Mouse (Mus musculus) limb, embryonic 13.5 days (tissue): Measurements from ENCODE around the gene Ube3b. TPM values are rescaled to one million over a fixed set of nuclear protein-coding genes. Genes with fewer than 3 reads are reported as not detected.

ENCODE experiments used
- ATAC-seq: fragments of 200-750 bp; cut with Nextera tagmentation; 2 replicates; pipeline ENCODE4 v1.8.0; 2017; ENCODE audit warnings: low read depth, moderate number of reproducible peaks, moderate TSS enrichment; ENCODE audit not compliant: low FRiP score
- H3K27ac ChIP-seq: fragments of 300-500 bp; sonication (generic); 2 replicates; pipeline ENCODE4 v1.5.1; 2015; ENCODE audit warnings: inconsistent platforms, mild to moderate bottlenecking, moderate library complexity
- H3K27me3 ChIP-seq: fragments of 300-500 bp; sonication (generic); 2 replicates; pipeline ENCODE4 v1.6.1; 2015; ENCODE audit warnings: mild to moderate bottlenecking, inconsistent platforms
- H3K36me3 ChIP-seq: fragments of 300-500 bp; sonication (generic); 2 replicates; pipeline ENCODE4 v1.6.1; 2015; ENCODE audit warnings: inconsistent platforms, mild to moderate bottlenecking, moderate library complexity
- H3K4me1 ChIP-seq: fragments of 300-500 bp; sonication (generic); 2 replicates; pipeline ENCODE4 v1.6.1; 2015; ENCODE audit warnings: inconsistent platforms
- H3K4me2 ChIP-seq: fragments of 300-500 bp; sonication (generic); replicated peaks from 2 replicates; pipeline ENCODE4 v1.6.1; 2015; ENCODE audit warnings: inconsistent platforms, mild to moderate bottlenecking, moderate library complexity
- H3K4me3 ChIP-seq: fragments of 300-500 bp; sonication (generic); 2 replicates; pipeline ENCODE4 v1.5.1; 2015; ENCODE audit warnings: moderate library complexity, mild to moderate bottlenecking, inconsistent platforms
- H3K9ac ChIP-seq: fragments of 300-500 bp; sonication (generic); 2 replicates; pipeline ENCODE4 v1.6.1; 2015; ENCODE audit warnings: mild to moderate bottlenecking, inconsistent platforms
- H3K9me3 ChIP-seq: fragments of 300-500 bp; sonication (generic); 2 replicates; pipeline ENCODE4 v1.6.1; 2016; ENCODE audit warnings: inconsistent platforms
- WGBS: fragments of 180-500 bp; shearing (Covaris S2); methylation state at CpG from one replicate; pipeline ENCODE4 v1.1.7; 2015; 5-methylcytosine and 5-hydroxymethylcytosine counted together
- polyA plus RNA-seq: library from polyadenylated mRNA; unstranded; fragments of >200 nt; fragmentation: Nextera tagmentation; extraction: Ambion mirVana; gene quantifications from 2 replicates; pipeline ENCODE4 v1.2.1, GENCODE M21; 2015

Gene Ube3b
- 42.1 and 46.0 TPM in 2 replicates for polyA plus RNA-seq

- H3K27ac ChIP-seq: peak within 1 kb of the TSS; percentile 79
- peaks cover 43% of the 10 kb centered on the region for H3K4me1 ChIP-seq
- H3K27me3 ChIP-seq: no peaks in the 10 kb centered on the region
- H3K36me3 ChIP-seq: peaks cover 30% of the 10 kb centered on the region
- H3K4me2 ChIP-seq: peak within 1 kb of the TSS; percentile 94
- peak within 1 kb of the TSS; percentile 95 for H3K9ac ChIP-seq
- WGBS: 1% methylated on average over 74 of the region's 74 CpGs
- H3K9me3 ChIP-seq: no peaks in the 10 kb centered on the region
- H3K4me3 ChIP-seq: peak within 1 kb of the TSS; percentile 91
- peak; percentile 93 for ATAC-seq
Measured at GRCm38 (mm10) chr5:114380209-114381012, at the start of gene Ube3b, which contains the start of gene Kctd10. Ube3b (plus strand) TSS chr5:114380607. Kctd10 (minus strand) TSS chr5:114380508.

- H3K36me3 ChIP-seq: no peaks in the 10 kb centered on the region
- ATAC-seq: no peak
- H3K9ac ChIP-seq: no peak overlapping the region
- no peaks in the 10 kb centered on the region for H3K27me3 ChIP-seq
- no peak overlapping the region for H3K4me2 ChIP-seq
- peaks cover 6% of the 10 kb centered on the region; the same call in 1 of the 2 replicates for H3K4me1 ChIP-seq
- no peaks in the 10 kb centered on the region for H3K9me3 ChIP-seq
- H3K4me3 ChIP-seq: no peak overlapping the region
- H3K27ac ChIP-seq: no peak overlapping the region
- whole genome bisulfite sequencing: 89% methylated on average over 5 of the region's 5 CpGs
Measured at GRCm38 (mm10) chr5:114342996-114343395, 37.4 kb upstream of the Ube3b start.

- Histone ChIP-seq H3K9me3 (no peaks in the 10 kb centered on the region), H3K27ac (no peak overlapping the region), H3K4me2 (no peak overlapping the region), H3K4me1 (peaks cover 6% of the 10 kb centered on the region; the same call in 1 of the 2 replicates), H3K36me3 (no peaks in the 10 kb centered on the region), H3K27me3 (no peaks in the 10 kb centered on the region), H3K4me3 (no peak overlapping the region), H3K9ac (no peak overlapping the region)
- ATAC-seq: no peak
- 88% methylated on average over 7 of the region's 7 CpGs for WGBS
Measured at GRCm38 (mm10) chr5:114343612-114344011, 36.8 kb upstream of the Ube3b start.

DNA sequence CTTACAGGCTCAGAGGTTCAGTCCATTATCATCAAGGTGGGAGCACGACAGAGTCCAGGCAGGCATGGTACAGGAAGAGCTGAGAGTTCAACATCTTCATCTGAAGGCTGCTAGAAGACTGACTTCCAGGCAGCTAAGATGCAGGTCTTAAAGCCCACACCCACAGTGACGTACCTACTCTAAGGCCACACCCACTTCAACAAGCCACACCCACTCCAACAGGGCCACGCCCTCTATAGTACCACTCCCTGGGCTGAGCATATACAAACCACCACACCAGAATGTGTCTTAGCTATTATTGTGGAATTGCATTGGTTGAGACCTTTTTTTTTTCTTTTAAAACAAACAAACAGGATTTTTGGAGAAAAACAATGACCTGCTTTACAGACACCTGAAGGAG, 34.9 kb upstream of the Ube3b start:
- H3K27ac ChIP-seq: no peak overlapping the region
- no peaks in the 10 kb centered on the region for H3K36me3 ChIP-seq
- no peak overlapping the region for H3K4me2 ChIP-seq
- no peak overlapping the region for H3K4me3 ChIP-seq
- H3K27me3 ChIP-seq: no peaks in the 10 kb centered on the region
- no peak for ATAC-seq
- peaks cover 6% of the 10 kb centered on the region; the same call in 1 of the 2 replicates for H3K4me1 ChIP-seq
- no peaks in the 10 kb centered on the region for H3K9me3 ChIP-seq
- WGBS: 57% methylated on average over 3 of the region's 3 CpGs
- no peak overlapping the region for H3K9ac ChIP-seq

DNA sequence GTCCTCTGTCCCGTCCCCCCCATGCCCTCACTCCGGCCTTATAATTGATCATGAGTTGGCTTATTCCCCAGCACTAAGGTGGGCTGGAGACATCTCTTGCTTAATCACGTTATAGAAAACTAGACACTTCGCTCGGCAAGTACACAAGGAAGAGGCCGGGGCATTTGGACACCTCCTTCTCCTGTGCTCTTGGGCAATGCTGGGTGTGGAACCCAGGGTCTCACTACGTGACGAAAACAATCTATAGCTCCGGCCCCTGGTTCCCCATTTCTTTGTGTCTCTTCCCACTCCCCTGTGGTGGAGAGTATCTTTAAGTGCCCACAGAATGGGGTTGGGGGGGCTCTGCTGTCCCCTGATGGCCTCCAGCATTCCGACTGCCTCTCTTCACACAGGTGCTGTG, 33.4 kb upstream of the Ube3b start:
- 86% methylated on average over 10 of the region's 10 CpGs for WGBS

DNA sequence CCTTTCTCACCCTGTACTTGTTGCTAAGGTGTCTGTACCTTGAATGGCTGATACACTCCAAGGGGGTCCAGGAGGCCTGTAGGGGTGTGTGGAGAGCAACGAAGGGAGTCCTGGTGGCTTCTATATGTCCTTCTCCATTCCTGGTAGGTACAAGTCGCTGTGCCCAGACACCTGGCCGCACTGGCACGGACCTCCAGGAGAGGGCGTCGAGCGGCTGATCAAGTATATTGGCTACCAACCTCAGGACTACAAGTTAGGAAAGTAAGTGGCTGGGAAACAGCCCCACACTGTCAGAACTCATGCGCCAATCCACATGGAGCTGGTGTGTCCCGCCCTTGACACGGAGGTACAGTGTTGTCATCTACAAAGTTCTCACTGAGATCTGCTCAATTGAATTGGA, 28.9 kb upstream of the Ube3b start:
- no peaks in the 10 kb centered on the region for H3K36me3 ChIP-seq
- no peaks in the 10 kb centered on the region for H3K9me3 ChIP-seq
- peaks cover 11% of the 10 kb centered on the region; the same call in 1 of the 2 replicates for H3K4me1 ChIP-seq
- H3K4me2 ChIP-seq: no peak overlapping the region
- H3K9ac ChIP-seq: no peak overlapping the region
- H3K27me3 ChIP-seq: no peaks in the 10 kb centered on the region
- 65% methylated on average over 10 of the region's 10 CpGs for WGBS
- no peak for ATAC-seq
- no peak overlapping the region for H3K4me3 ChIP-seq
- H3K27ac ChIP-seq: no peak overlapping the region

More for the DNA sequence above, 33.4 kb upstream of the Ube3b start:
- Histone ChIP-seq H3K27me3 (no peaks in the 10 kb centered on the region), H3K4me2 (no peak overlapping the region), H3K27ac (no peak overlapping the region), H3K9me3 (no peaks in the 10 kb centered on the region), H3K4me1 (peaks cover 6% of the 10 kb centered on the region; the same call in 1 of the 2 replicates), H3K9ac (no peak overlapping the region), H3K36me3 (no peaks in the 10 kb centered on the region), H3K4me3 (no peak overlapping the region)
- ATAC-seq: no peak

GRCm38 (mm10) chr5:114356250-114356935, 24.0 kb upstream of the Ube3b start:
- Histone ChIP-seq H3K4me1 (peaks cover 21% of the 10 kb centered on the region), H3K4me2 (peak overlapping the region; percentile 37), H3K4me3 (no peak overlapping the region), H3K9me3 (no peaks in the 10 kb centered on the region), H3K36me3 (peaks cover 27% of the 10 kb centered on the region), H3K27me3 (no peaks in the 10 kb centered on the region), H3K27ac (peak overlapping the region; percentile 49; the same call in 1 of the 2 replicates), H3K9ac (peak overlapping the region; percentile 36; the same call in 1 of the 2 replicates)
- WGBS: 14% methylated on average over 7 of the region's 7 CpGs
- peak; percentile 80 for ATAC-seq

GRCm38 (mm10) chr5:114356936-114357751, 23.3 kb upstream of the Ube3b start:
- peak overlapping the region; percentile 36 for H3K9ac ChIP-seq
- H3K27me3 ChIP-seq: no peaks in the 10 kb centered on the region
- no peak overlapping the region for H3K4me3 ChIP-seq
- peak; percentile 69 for ATAC-seq
- H3K36me3 ChIP-seq: peaks cover 34% of the 10 kb centered on the region
- peak overlapping the region; percentile 37 for H3K4me2 ChIP-seq
- no peaks in the 10 kb centered on the region for H3K9me3 ChIP-seq
- 44% methylated on average over 23 of the region's 23 CpGs for WGBS
- H3K4me1 ChIP-seq: peaks cover 21% of the 10 kb centered on the region
- peak overlapping the region; percentile 49; the same call in 1 of the 2 replicates for H3K27ac ChIP-seq

DNA sequence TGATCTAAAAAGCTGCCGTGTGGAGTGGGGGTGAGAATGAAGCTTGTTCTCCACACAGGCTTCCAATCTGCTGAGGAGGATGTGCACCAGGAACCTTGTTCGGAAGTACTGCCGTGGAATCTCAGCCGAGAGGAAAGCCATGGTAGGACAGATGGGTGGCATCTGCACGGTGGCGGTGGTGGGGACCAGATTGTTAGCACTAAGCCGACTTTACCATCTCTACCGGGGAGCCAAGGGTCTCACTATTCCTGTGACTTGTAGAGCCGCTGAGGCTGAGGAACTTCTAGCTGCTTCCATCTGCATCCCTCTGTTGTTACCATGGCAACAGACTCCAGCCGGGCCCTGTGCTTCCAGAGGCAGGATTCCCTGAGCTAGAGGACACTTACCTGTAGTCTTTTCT, 21.6 kb upstream of the Ube3b start:
- Histone ChIP-seq H3K4me1 (peaks cover 21% of the 10 kb centered on the region), H3K4me3 (no peak overlapping the region), H3K27me3 (no peaks in the 10 kb centered on the region), H3K9ac (no peak overlapping the region), H3K27ac (no peak overlapping the region), H3K4me2 (no peak overlapping the region), H3K9me3 (no peaks in the 10 kb centered on the region), H3K36me3 (peaks cover 51% of the 10 kb centered on the region)
- 79% methylated on average over 10 of the region's 10 CpGs for WGBS
- ATAC-seq: no peak

DNA sequence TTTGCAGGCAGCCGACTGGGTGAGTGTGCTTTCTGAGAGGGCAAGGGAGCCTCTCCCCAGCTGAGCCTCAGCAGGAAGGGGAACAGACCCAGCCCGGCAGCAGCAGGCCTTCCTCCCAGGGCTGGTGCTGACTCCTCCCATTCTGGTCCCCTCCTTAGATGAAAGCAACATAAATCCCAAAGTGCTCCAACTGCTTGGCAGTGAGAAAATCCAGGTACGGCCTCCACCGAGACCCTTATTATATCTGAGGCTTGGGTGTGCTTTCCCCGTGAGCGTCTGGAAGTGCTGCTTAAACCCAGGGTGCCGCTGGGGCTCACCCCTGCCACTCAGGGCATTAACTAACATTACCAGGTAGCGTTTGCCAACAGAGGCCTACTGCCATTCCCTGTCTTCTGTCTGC, 20.8 kb upstream of the Ube3b start:
- Histone ChIP-seq H3K36me3 (peaks cover 57% of the 10 kb centered on the region), H3K4me2 (no peak overlapping the region), H3K4me1 (peaks cover 23% of the 10 kb centered on the region), H3K27me3 (no peaks in the 10 kb centered on the region), H3K9ac (no peak overlapping the region), H3K27ac (no peak overlapping the region), H3K4me3 (no peak overlapping the region), H3K9me3 (no peaks in the 10 kb centered on the region)
- ATAC-seq: no peak
- 34% methylated on average over 8 of the region's 8 CpGs for WGBS

DNA sequence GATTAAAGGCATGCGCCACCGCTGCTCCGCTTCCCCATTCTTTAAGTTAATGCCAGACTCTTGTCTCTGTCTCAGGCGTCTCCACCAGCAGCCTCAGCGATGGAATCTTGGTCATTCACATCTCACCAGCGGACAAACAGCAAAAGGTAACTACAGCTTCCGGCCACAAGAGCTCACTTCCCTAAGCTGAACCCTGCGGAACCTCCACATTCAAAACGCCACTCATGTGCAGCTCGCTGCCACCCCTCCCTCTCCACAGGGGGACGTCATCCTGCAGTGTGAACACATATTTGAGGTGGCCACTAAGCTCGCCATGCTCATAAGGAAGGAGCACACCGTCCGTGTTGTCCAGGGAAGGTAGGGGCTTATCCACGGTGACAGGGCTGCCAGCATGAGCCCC, 19.4 kb upstream of the Ube3b start:
- no peak overlapping the region for H3K4me2 ChIP-seq
- no peak overlapping the region for H3K27ac ChIP-seq
- H3K4me3 ChIP-seq: no peak overlapping the region
- no peaks in the 10 kb centered on the region for H3K9me3 ChIP-seq
- no peaks in the 10 kb centered on the region for H3K27me3 ChIP-seq
- peaks cover 34% of the 10 kb centered on the region for H3K4me1 ChIP-seq
- ATAC-seq: no peak
- H3K9ac ChIP-seq: no peak overlapping the region
- WGBS: 90% methylated on average over 15 of the region's 15 CpGs
- peaks cover 71% of the 10 kb centered on the region for H3K36me3 ChIP-seq
